Mouse (Mus musculus) ovary, adult 2 months (tissue): Measurements from ENCODE around the gene Vmn1r48. TPM values are rescaled to one million over a fixed set of nuclear protein-coding genes. Genes with fewer than 3 reads are reported as not detected.

Experiments used
- polyA plus RNA-seq: library from polyadenylated mRNA; depleted of rRNA; stranded (reverse); fragments of >200 nt; gene quantifications from 2 replicates; pipeline ENCODE4 v1.2.3, GENCODE M21; 2012; rRNA removed

Vmn1r48 gene
- polyA plus RNA-seq: not detected in 2 replicates

GRCm38 (mm10) chr6:90036741-90037140 lies at the start of gene Vmn1r48:
Gene Vmn1r48, minus strand, starts transcription at chr6:90036841.

GRCm38 (mm10) chr6:90078406-90078805 lies 41.8 kb upstream of the Vmn1r48 start, which contains the start of gene Vmn1r49:
Gene Vmn1r49, minus strand, starts transcription at chr6:90078506.

DNA sequence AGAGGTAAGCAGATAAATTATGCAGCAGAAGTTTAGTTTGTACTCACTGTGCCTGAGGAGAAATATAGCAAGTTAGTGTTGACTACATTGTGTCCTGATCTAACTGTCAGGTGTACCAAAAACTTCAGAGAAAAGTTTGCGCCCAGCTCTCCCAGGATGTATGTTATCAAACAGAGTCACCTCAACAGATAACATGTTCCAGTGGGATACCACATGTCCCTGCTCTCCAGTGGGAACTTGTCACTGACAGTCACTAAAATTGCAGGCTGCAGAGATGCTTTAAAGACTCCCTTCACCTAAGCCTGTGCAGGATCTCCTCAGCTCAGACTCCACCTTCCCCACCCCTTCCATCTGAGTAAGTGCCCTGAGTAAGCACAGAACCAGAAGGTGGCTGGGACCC lies 20.8 kb downstream of the Vmn1r48 start, which contains the start of gene Vmn1r47:
Gene Vmn1r47 (plus strand): TSS at position 301 of the 400 bp plus-strand sequence.

Other genes with a start within 250 kb of the Vmn1r48 start
- gene Vmn1r42, start 160.4 kb downstream of the Vmn1r48 start, polyA plus RNA-seq: not detected in 2 replicates
- not detected in 2 replicates for gene Vmn1r43, start 160.4 kb downstream of the Vmn1r48 start, polyA plus RNA-seq
- not detected in 2 replicates for gene Vmn1r44, start 153.2 kb downstream of the Vmn1r48 start, polyA plus RNA-seq
- not detected in 2 replicates for gene Vmn1r45, start 96.2 kb downstream of the Vmn1r48 start, polyA plus RNA-seq
- not detected in 2 replicates for gene Vmn1r46, start 67.5 kb downstream of the Vmn1r48 start, polyA plus RNA-seq
- not detected in 2 replicates for gene Vmn1r47, start 20.7 kb downstream of the Vmn1r48 start, polyA plus RNA-seq
- gene Vmn1r49, start 41.7 kb upstream of the Vmn1r48 start, polyA plus RNA-seq: not detected in 2 replicates
- gene Vmn1r50, start 64.6 kb upstream of the Vmn1r48 start, polyA plus RNA-seq: not detected in 2 replicates
- not detected in 2 replicates for gene Vmn1r51, start 85.8 kb upstream of the Vmn1r48 start, polyA plus RNA-seq
- gene Vmn1r52, start 138.0 kb upstream of the Vmn1r48 start, polyA plus RNA-seq: not detected in 2 replicates
- not detected in 2 replicates for gene V1ra8, start 166.0 kb upstream of the Vmn1r48 start, polyA plus RNA-seq
- 0.16 TPM in 1 of 2 replicates, not detected in the other for gene Vmn1r53, start 187.6 kb upstream of the Vmn1r48 start, polyA plus RNA-seq
- not detected in 2 replicates for gene Vmn1r54, start 209.5 kb upstream of the Vmn1r48 start, polyA plus RNA-seq